Mouse (Mus musculus): Measurements from ENCODE around the gene Dnajb12. TPM values are rescaled to one million over a fixed set of nuclear protein-coding genes. Genes with fewer than 3 reads are reported as not detected.
A peak's percentile ranks its signal among the peaks of the same experiment; 100 is the strongest.

The Dnajb12 gene
- polyA plus RNA-seq (2012; rRNA removed), result 34.9 and 44.7 TPM in 2 replicates

- peak; percentile 96 for DNase-seq (ENCODE audit: low spot score)
Measured at GRCm38 (mm10) chr10:59879255-59880028, at the start of gene Dnajb12. TSS of gene Dnajb12 (plus strand) at chr10:59879556.

- DNase-seq (ENCODE audit: low spot score), result no peak
Measured at GRCm38 (mm10) chr10:59829886-59830285, 49.5 kb upstream of the Dnajb12 start.

GRCm38 (mm10) chr10:59831950-59832349, 47.4 kb upstream of the Dnajb12 start:
- DNase-seq (ENCODE audit: low spot score), result no peak

- DNase-seq (ENCODE audit: low spot score), result no peak
Measured at GRCm38 (mm10) chr10:59835301-59836155, 43.8 kb upstream of the Dnajb12 start.

GRCm38 (mm10) chr10:59837490-59837889, 41.9 kb upstream of the Dnajb12 start:
- DNase-seq (ENCODE audit: low spot score), result no peak

GRCm38 (mm10) chr10:59841434-59841833, 37.9 kb upstream of the Dnajb12 start:
- DNase-seq (ENCODE audit: low spot score), result no peak

GRCm38 (mm10) chr10:59843125-59843524, 36.2 kb upstream of the Dnajb12 start:
- DNase-seq (ENCODE audit: low spot score), result no peak

GRCm38 (mm10) chr10:59844686-59845085, 34.7 kb upstream of the Dnajb12 start:
- no peak for DNase-seq (ENCODE audit: low spot score)

GRCm38 (mm10) chr10:59846416-59846815, 32.9 kb upstream of the Dnajb12 start:
- no peak for DNase-seq (ENCODE audit: low spot score)

- no peak for DNase-seq (ENCODE audit: low spot score)
Measured at GRCm38 (mm10) chr10:59848079-59848877, 31.1 kb upstream of the Dnajb12 start.

- DNase-seq (ENCODE audit: low spot score), result no peak
Measured at GRCm38 (mm10) chr10:59848953-59849352, 30.4 kb upstream of the Dnajb12 start.

GRCm38 (mm10) chr10:59849371-59849770, 30.0 kb upstream of the Dnajb12 start:
- DNase-seq (ENCODE audit: low spot score), result no peak

- no peak for DNase-seq (ENCODE audit: low spot score)
Measured at GRCm38 (mm10) chr10:59857157-59857556, 22.2 kb upstream of the Dnajb12 start.

- no peak for DNase-seq (ENCODE audit: low spot score)
Measured at GRCm38 (mm10) chr10:59860684-59861083, 18.7 kb upstream of the Dnajb12 start.

- DNase-seq (ENCODE audit: low spot score), result no peak
Measured at GRCm38 (mm10) chr10:59861201-59861600, 18.2 kb upstream of the Dnajb12 start.

GRCm38 (mm10) chr10:59862816-59863440, 16.4 kb upstream of the Dnajb12 start:
- DNase-seq (ENCODE audit: low spot score), result no peak

GRCm38 (mm10) chr10:59863620-59864019, 15.7 kb upstream of the Dnajb12 start:
- DNase-seq (ENCODE audit: low spot score), result no peak

- no peak for DNase-seq (ENCODE audit: low spot score)
Measured at GRCm38 (mm10) chr10:59864232-59864875, 15.0 kb upstream of the Dnajb12 start.

GRCm38 (mm10) chr10:59864884-59865726, 14.3 kb upstream of the Dnajb12 start:
- peak; percentile 76 for DNase-seq (ENCODE audit: low spot score)

GRCm38 (mm10) chr10:59868266-59868665, 11.1 kb upstream of the Dnajb12 start:
- DNase-seq (ENCODE audit: low spot score), result no peak

Data from urinary bladder, adult 2 months (tissue).